Mouse (Mus musculus) right cerebral cortex, postnatal 14 days (tissue): ENCODE data around the gene Cd44.

Experiments
- DNase-seq: peaks from one replicate; pipeline ENCODE4 v3.0.0; 2022

Cd44 gene

GRCm38 (mm10) chr2:102812756-102813155 lies 88.7 kb downstream of the Cd44 start:
- DNase-seq = no peak

DNA sequence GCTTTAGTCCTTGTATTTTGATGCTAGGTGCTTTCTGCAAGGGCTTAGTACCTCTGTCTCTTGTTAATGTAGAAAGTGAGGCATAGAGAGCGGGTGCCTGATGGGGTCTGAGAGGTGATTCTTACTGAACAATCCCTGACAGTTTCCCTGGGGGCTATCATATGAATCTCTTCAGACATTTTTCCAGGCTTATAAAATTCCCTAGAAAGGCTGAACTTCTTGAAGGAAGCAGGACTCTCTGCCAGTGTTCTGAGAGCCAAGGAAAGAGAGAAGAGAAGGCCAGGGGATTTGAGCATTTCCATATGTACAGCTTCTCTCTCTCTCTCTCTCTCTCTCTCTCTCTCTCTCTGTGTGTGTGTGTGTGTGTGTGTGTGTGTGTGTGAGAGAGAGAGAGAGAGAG lies 92.0 kb downstream of the Cd44 start:
- no peak for DNase-seq

- DNase-seq = no peak
Observed at GRCm38 (mm10) chr2:102807633-102808032, 93.8 kb downstream of the Cd44 start.

DNA sequence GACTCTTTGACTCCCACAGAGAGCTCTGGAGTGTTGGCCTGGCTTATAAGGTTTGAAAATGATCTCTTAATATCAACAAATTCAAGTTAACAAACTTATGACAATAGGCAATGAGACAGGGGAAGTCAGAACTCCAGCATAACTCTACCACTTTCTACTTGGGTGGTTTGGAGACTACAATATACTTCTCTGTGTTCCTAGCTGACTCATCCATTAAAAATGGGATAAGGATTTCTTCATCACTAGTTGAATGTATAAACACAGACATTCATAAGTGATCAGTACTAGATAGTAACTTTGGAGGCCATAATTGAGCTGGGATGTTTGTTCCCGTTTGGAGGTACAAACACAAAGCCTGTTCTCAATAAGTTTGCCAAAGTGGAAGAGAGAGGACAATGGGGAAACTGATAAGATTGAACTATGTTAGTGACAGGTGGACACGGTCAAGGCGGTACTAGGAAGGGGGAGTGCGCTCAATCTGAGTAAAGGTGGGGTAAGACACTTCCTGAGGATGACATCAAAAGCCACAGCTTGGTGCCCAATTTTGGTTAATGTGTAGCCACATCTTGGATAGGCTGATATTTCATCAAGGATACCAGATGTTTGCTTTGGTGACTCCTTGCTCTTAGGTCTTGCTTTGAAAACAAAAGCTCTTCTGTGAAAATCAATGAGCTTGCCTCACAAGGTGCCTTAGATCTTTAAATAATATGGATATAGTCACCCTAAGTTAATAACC lies 95.5 kb downstream of the Cd44 start:
- DNase-seq = no peak

DNA sequence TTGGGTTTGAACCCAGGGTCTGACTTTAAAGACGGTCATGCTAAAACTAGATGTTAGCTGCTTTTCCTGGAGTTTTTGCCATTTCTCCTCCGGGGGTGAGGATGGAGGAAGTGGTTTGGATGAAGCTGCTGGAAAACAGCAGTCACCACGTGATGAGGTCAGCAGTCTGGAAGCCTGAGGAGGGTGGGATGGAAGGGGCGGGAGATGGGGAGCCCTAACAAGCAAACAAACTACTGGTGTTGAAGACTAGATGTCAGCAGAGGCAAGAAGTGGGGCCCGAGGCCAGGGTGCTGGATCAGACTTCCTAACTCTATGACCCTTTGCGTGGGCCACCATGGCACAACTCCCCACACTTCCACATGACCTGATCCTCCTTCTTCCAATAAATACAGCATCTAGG lies 96.2 kb downstream of the Cd44 start:
- no peak for DNase-seq

DNA sequence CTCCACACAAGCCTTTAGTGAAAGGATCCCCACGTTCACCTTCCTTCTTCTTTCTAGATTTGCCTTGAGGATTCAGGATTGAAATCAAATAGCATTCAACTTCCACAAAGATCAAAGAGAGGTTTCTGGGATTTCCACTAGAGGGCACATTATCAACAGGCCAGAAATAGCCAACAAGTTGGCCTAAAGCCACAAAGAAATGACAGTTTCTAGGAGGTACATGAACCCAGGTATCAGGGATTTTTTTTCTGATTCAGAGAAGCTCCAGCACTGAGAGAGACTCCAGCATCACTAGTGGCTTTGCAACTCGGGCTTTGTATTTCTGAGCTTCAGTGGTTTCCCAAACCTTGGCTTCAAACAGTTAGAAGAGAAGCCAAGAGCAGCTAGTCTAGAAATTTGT lies 97.4 kb downstream of the Cd44 start:
- DNase-seq = no peak

- no peak for DNase-seq
Observed at GRCm38 (mm10) chr2:102801899-102802298, 99.6 kb downstream of the Cd44 start.

DNA sequence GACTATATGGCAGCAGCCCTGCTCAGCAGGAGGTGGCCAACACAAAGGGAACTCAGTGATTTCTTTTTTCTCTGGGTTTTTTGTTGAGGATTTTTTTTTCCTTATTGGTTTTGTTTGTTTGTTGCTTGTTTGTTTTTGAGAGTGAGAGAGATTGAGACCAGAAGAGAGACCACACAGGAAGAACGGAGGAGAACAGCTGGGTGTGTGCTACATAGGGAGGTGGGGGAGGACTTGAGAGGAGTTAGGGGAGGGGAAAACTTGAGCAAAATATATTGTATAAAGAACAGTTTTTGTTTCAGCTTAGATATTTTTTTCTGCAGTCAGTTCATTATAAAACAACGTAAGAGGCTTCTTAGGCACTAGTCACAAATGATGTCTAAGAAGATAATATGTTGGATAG lies 103.3 kb downstream of the Cd44 start:
- no peak for DNase-seq

DNA sequence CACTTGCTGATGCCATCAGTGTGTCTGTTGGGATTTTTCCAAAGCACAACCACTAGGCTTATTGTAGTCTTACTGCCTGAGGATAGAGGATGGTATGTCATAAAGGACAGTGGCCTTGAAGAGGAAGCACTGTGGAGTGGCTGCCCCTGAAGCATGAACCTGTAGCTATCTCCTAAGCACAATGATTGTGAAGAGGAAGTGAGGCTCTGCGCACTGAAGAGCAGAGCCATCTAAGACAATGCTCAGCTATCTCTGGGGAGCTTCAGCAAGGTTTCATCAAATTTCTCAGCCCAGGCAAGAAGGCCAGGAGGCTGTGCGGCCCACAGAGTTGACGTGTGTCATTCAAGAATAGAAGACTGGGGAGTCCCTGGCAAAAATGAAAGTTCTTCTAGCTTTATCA lies 106.4 kb downstream of the Cd44 start:
- DNase-seq = no peak

DNA sequence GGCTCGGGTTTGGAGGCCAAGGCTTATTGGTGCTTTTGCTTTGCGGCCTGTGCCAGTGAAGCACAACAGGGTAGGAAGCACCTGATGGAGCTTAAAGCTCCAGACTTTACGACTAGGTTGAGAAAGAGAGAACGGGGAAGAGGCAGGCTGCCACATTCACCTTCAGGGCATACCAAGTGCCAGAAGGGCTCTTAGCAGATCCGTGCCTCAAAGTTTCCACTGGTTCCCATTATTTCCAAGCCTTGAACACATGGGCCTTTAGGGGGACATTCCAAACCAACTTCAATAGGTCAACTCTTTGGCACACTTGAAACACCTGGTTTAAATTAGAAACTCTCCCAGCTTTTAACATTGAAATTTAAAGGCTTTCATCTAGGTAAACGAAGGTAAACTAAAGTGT lies 108.7 kb downstream of the Cd44 start:
- no peak for DNase-seq

GRCm38 (mm10) chr2:102791641-102792040 lies 109.8 kb downstream of the Cd44 start:
- no peak for DNase-seq

- DNase-seq = no peak
Observed at GRCm38 (mm10) chr2:102785696-102786095, 115.8 kb downstream of the Cd44 start.

DNA sequence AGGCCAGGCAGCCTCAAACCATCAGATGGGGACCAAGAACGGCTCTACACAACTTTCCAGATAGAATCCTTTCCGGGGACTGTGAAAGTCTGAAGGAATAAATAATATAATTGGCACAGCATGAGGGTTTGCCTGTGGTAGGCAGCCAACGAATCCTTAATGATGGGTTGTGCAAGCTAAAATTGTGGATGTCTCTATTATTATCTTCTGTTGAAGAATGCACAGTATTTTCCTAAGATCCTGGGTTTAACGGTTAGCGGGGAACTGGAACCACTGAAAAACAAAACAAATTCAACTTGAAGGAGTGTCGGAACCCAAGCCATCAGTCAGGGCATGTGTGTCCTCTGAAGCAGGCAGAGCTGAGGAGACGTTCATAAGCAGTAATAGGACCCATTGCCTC lies 118.7 kb downstream of the Cd44 start:
- no peak for DNase-seq

GRCm38 (mm10) chr2:102778208-102778607 lies 123.3 kb downstream of the Cd44 start:
- DNase-seq = no peak

- no peak for DNase-seq
Observed at GRCm38 (mm10) chr2:102775561-102775960, 125.9 kb downstream of the Cd44 start.

GRCm38 (mm10) chr2:102774700-102775099 lies 126.8 kb downstream of the Cd44 start:
- no peak for DNase-seq

- DNase-seq = no peak
Observed at GRCm38 (mm10) chr2:102772276-102772675, 129.2 kb downstream of the Cd44 start.

GRCm38 (mm10) chr2:102771304-102771703 lies 130.2 kb downstream of the Cd44 start:
- DNase-seq = no peak

DNA sequence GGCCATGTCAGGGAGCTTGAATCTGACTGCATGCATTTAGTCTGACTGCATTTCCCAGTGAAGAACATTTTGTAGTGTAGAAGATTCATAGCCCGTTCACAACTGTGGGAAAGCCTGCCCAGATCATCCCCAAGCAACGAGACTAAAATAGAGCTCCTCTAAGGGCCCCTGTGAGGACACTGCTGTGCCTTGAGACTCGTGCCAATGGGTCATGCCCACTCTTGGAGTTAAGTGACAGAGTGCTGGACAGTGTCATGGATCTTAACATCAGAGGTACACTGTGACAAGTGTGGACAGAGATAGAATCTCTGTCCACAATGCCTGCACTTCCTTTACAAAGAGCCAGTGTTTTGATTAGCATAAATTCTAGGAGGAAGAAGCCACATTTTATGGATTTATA lies 133.2 kb downstream of the Cd44 start:
- DNase-seq = no peak

DNA sequence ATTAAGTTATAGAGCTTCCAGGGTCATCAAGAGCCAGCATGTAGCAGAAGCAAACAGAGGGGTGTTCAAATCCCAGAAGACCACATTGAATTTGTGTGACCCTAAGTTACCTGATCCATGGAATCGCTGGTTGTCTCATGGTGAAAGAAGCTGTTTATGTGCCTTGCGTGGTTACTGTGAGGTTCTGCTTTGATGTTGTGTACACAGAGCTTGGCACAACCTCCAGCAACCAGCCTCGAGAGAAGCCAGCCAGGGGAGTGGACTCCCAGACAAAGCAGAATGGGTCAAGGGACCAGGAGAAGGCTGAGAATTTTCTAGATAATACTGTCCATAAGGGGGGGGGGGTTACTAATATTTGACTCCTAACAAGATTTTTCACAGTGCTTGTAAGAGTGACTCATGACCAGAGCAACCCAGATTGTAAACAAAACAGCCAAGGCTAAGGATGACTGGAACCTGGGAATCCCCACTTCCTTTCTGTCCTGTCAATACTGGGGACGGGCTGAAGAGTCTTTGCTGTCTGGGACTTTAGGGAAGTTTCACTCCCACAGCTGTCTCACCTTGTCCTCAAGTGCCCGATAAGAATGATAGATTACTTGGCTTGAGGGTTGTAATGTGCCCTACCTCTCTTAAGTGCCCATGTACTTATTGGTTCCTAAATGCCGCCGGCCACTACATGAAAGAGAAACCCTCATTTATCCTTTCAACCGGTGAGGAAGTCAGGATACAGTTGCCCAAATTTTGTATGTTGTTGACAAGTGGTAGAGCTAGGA lies 136.7 kb downstream of the Cd44 start:
- no peak for DNase-seq

DNA sequence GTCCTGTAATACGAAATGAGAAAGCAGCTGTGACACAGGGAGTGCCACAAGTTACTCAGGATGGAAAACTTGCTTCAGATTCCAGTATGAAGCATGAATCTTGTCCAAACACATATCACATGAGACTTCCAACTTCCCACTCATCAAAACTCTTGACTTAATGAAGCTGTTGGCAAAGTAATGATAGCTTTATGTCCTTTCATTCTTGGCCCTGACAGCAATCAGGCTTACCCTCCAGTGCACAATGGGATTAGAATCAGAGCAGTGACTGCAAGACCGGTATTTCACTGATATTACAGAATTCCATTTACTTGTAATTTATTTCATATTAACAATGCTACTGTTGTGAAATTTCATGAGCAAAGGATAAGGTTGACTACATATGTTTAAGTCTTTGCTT lies 137.5 kb downstream of the Cd44 start:
- no peak for DNase-seq

DNA sequence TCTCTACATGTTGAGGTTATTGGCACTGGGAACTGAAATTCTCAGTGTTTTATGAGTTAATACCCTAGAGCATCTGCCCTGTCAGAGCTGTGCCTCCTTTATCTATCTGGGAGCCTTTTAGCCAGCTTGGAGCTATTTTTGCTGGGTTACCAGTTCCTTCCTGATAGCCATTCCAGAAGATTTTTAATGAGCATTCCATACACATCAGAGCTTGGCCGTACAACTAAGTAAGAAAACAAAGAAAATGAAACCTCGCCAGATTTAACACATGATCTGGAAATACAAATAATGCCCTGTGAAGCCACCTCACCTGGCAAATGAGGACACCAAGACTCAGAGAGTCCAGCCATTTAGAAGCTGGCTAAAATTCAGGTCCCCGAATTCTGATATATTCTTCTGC lies 138.3 kb downstream of the Cd44 start:
- no peak for DNase-seq
